Mouse (Mus musculus) spleen, adult 2 months (tissue): ENCODE measurements around the gene Pan3.

ENCODE experiments used
- CTCF ChIP-seq: fragments of 200-500 bp; IDR thresholded peaks from 2 replicates; pipeline ENCODE4 v1.5.1; 2011; ENCODE audit warnings: mild to moderate bottlenecking, inconsistent platforms; ENCODE audit not compliant: insufficient read depth, insufficient read length, insufficient replicate concordance; ENCODE audit errors: extremely low read depth
- POLR2A ChIP-seq: fragments of 200-500 bp; IDR thresholded peaks from 2 replicates; pipeline ENCODE4 v1.6.1; 2011; ENCODE audit warnings: low read depth, low read length, inconsistent platforms

DNA sequence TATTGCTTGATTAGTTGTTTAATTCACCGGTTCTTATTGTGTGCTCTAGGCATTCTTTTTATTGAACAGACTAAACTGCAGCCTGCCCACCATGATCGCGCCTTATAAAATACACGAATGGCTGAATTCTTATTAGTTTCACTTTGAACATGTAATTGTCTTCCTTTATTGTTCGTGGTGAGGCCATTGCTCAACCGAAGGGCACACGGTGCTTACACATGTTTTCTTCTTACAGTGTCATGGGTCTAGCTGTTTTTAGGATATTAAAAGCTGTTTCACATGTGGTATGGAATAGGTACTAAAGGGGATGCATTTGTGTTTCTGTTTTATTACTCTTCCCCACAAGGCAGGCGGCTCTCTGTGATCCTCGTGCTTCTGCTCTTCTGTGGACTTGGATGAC, 81.4 kb downstream of the Pan3 start:
- TF ChIP-seq POLR2A (no peak), CTCF (no peak)
